Mouse (Mus musculus) megakaryocyte progenitor cell, adult 5-6 weeks (primary cell): ENCODE data around the gene Slc22a14. TPM values are rescaled to one million over a fixed set of nuclear protein-coding genes. Genes with fewer than 3 reads are reported as not detected.
"Not testable (repeated sequence)": the region's sequence is repeated elsewhere in the genome, so short reads cannot be mapped to it uniquely, and the experiment has no call there.

Source experiments
- ATAC-seq: replicated peaks from 2 replicates; pipeline ENCODE4 v1.8.0; 2016; ENCODE audit warnings: mild to moderate bottlenecking, moderate TSS enrichment, inconsistent platforms; ENCODE audit not compliant: poor library complexity
- total RNA-seq, 2 experiments: library from RNA; stranded (forward) in 1 of 2; stranded (reverse) in 1 of 2; fragments of 157-497, 149-512 nt in 1 of 2; fragments of 200-1000 nt in 1 of 2; gene quantifications; 2 replicates each; pipeline versions ENCODE4 v1.2.3 to v1.2.4; 2015 to 2017

Gene Slc22a14
- total RNA-seq, 2 experiments from 2014 or later: not detected

GRCm38 (mm10) chr9:119265373-119266120 is 99.8 kb downstream of the Slc22a14 start:
- peak; percentile 76 for ATAC-seq

- no peak for ATAC-seq
Measured at GRCm38 (mm10) chr9:119263067-119263466, 102.3 kb downstream of the Slc22a14 start.

DNA sequence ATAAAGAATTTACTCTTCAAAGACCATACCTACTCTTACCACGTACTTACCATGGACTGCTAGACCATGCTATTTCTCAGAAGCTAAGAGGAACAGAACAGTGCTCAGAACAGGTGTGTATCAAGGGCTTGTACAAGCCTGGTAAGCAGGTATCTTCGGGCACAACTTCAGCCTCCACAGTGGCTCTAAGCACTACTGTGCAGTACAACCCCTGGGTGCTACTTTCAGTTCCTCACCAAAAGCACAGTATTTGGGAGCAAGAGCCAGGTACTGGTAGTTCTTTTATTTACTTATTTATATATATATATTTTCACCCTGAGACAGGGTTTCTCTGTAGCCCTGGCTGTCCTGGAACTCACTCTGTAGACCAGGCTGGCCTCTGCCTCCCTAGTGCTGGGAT is 104.5 kb downstream of the Slc22a14 start:
- ATAC-seq: no peak

- ATAC-seq: no peak
Measured at GRCm38 (mm10) chr9:119258785-119259184, 106.6 kb downstream of the Slc22a14 start.

- ATAC-seq: no peak
Measured at GRCm38 (mm10) chr9:119258128-119258527, 107.2 kb downstream of the Slc22a14 start.

GRCm38 (mm10) chr9:119256161-119256560 is 109.2 kb downstream of the Slc22a14 start:
- ATAC-seq: no peak

- no peak for ATAC-seq
Measured at GRCm38 (mm10) chr9:119255096-119255495, 110.3 kb downstream of the Slc22a14 start.

DNA sequence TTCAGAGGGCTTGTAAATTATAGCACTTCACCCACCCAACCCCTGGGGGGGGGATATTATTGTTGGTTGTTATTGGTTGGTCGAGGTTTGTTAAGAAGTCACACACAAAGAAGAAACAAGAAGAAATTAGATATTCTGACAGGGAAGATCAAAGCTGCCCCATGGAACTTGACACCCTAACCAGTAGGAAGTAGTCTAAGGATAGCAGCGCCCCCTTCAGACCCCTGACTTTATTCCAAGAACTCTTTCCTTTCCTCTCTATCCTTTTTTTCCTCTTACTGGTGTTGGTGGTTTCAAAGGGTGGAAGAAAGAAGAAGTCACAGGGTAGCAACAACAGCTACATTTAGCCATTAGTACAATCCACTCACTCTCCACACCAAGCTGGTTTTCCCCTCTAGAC is 111.2 kb downstream of the Slc22a14 start:
- ATAC-seq: no peak

- ATAC-seq: peak; percentile 82
Measured at GRCm38 (mm10) chr9:119247996-119248395, 117.4 kb downstream of the Slc22a14 start.

GRCm38 (mm10) chr9:119246826-119247225 is 118.5 kb downstream of the Slc22a14 start:
- ATAC-seq: no peak

- ATAC-seq: no peak
Measured at GRCm38 (mm10) chr9:119243981-119244380, 121.4 kb downstream of the Slc22a14 start.

DNA sequence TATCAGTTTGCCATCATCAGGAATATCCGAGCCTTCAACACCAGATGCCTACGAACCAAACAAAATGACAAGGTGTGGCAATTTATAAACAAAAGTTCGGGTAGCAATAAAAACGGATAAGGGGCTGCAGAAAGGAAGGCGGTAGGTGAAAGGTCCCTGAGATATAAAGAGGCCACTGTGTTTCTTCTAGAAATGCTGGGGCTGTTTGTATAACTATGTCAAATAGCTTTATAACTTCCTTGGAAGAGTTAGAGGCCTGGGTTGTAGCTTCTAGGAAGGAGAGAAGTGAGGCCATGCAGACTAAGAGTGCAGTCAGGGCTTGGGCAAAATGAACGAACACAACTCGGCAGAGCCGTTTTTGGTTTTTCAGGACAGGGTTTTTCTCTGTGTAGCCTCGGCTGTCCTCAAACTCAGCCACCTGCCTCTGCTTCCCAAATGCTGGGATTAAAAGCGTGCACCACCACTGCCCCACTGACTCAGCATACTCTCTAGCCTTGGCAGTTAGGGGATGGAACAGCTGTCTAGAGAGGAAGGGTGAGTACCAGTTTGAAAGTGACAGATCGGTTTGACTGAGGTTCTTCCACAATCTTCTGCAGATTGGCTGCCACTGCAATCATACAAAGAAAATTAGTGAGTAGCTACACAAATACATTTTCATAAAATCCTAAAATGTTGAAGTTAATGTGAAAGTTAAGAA is 124.0 kb downstream of the Slc22a14 start:
- no peak for ATAC-seq

DNA sequence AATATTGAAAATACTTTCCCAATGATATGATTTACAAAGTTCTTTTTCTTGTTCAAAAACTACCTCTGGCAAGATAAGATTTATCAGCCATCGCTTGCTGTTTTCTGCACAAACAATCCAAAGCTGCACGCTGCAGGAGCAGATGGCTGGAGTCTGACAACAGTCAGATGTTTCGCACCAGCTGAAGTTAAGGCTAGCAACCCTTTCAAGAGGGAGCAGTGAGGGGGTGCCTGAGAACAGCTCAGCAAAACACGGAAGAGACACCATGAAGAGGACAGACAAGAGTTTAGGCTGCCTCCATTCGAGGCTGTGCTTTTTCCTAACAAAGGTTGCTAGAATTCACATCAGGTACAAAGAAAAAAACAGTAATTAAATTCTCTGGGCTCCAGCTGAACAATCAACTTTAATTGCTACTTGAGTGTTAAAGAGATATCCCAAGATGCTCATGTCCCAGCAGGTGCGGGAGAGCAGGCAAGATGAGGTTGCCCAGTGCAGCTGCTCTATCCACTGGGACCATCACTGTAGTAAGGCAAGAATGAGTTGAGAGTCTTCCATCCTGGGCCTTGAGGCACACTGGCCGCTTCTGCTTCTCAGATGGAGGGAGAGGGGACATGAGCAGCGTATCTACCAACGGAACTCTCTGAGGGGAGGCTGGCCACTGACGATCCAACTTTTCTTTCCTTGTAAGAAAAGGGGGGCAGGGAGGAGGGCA is 124.9 kb downstream of the Slc22a14 start:
- no peak for ATAC-seq

DNA sequence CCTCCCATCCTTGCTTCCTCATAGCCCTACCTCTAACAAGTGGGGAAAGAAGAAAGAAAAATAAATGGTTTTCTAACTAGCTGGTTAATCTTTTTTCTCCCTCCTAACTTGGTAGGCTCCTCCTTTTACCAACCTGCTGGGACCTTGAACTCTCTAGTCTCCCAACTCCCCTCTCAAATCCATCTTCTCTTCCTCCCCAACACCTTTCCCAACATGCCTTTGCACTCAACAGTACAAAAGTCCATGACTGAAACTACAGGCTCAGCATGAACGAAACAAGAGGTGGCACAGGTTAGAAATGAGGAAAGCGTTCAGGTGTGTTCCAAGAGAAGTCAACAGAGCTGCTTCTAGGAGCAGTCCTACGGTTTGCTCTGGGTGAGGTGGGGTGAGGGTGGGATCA is 126.1 kb downstream of the Slc22a14 start:
- ATAC-seq: no peak

DNA sequence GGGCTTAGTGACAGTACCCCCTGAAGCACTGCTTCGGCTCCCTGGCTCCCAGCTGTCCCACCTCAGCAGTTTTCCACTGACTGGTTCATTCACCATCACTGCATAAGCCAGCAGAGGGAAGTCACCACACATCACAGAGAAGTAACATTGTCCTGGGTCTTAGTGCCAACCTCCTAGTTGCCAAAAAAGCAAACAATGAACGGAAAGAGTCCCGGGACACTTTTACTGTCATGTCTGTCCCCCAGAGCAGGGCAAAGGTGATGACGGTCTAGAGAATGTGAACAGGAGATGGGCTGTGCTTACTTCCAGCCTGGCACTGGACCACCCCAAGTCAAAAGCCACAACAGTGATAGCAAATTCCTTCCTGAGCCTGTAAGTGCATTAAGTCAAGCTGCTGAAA is 126.6 kb downstream of the Slc22a14 start:
- no peak for ATAC-seq

GRCm38 (mm10) chr9:119231552-119231951 is 133.8 kb downstream of the Slc22a14 start:
- no peak for ATAC-seq

- 0 out of 2 replicates have a peak, but pooled peaks have one; percentile 34 for ATAC-seq
Measured at GRCm38 (mm10) chr9:119230829-119231228, 134.5 kb downstream of the Slc22a14 start.

DNA sequence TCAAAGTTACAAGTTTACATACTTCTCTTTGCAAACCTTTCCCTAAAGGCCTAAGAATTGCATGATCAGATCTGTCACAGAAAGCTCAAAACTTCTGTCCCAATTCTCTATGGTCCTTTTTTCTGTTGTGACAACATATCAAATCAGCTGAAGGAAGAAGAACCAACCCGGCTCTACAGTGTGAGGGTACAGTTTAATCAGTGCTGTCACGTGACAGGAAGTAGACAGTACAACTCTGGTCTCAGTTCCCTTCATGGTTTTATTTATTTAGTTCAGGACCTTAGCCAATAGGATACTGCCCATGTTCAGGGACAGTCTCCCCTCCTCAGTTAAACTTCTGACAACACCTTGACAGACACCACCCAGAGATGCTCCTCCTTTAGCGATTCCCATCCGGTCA is 145.1 kb downstream of the Slc22a14 start:
- ATAC-seq: no peak; the same call in 1 of the 2 replicates

GRCm38 (mm10) chr9:119219667-119220066 is 145.7 kb downstream of the Slc22a14 start:
- no peak for ATAC-seq

DNA sequence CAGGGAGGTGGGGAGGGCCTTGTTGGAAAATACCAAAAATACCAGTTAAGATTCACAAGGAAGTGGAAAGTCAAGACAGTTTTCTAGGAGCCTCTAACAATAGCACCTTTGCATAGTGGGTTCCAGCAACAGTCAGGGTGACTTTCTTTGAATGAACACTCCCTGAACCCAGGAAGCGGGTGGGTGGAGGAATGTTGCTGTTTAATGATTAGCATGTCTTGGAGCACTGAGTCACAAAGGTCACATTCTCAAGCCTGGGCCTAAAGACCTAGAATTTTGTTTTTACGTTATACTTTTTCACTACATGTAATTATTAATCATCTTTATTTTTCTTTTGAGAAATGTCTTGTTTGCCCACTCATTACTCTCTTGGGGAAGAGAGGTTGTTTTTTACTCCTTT is 150.0 kb downstream of the Slc22a14 start:
- ATAC-seq: not testable (repeated sequence)

GRCm38 (mm10) chr9:119214601-119215000 is 150.8 kb downstream of the Slc22a14 start:
- no peak for ATAC-seq

DNA sequence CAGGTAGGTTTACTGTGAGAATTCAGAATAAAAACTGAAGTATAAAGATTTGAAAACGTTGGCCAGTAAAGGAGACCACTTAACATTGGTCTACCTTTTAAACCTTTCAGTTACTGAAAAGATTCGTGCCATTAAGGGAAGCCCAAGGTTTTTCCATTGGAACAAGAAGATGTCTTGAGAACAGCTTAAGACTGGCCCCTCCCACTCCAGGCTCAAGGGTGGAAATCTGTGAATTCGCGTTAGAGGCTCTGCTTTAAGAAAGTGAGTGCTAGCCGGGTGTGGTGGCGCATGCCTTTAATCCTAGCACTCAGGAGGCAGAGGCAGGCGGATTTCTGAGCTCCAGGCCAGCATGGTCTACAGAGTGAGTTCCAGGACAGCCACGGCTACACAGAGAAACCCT is 152.4 kb downstream of the Slc22a14 start:
- ATAC-seq: no peak
